Mouse (Mus musculus) cortical plate, adult 2 months (tissue): ENCODE results near the gene Npc2.

Experiments used
- CTCF ChIP-seq: fragments of 200-500 bp; IDR thresholded peaks from 2 replicates; pipeline ENCODE4 v1.5.1; 2011; ENCODE audit warnings: mild to moderate bottlenecking, control low read depth, low read length; ENCODE audit not compliant: insufficient read depth; ENCODE audit errors: extremely low read depth
- POLR2A ChIP-seq: fragments of 200-500 bp; IDR thresholded peaks from 2 replicates; pipeline ENCODE4 v1.6.1; 2011; ENCODE audit warnings: mild to moderate bottlenecking, low read length, control low read depth; ENCODE audit not compliant: insufficient read depth; ENCODE audit errors: extremely low read depth

DNA sequence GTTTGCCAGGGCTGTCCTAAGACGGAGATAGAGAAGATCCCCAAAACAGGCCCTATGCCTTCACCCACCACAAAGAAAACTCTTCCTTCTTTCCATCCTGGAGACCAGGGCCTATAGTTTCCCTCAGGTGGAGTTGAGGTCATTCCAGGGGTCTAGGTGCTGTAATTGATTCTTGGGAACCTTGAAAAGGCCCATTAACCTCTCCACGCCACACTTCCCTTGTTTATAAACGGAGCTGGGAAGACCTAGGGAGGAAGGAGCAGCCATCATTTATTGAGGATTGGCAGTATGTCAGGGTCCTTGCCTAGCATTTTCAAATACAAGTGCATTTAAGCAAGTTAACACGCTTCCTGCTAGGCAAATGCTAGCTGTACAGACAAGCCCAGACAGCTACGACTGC lies 45.5 kb downstream of the Npc2 start:
- no peak for TF ChIP-seq CTCF
- TF ChIP-seq POLR2A: no peak
